Mouse (Mus musculus) midbrain, embryonic 10.5 days (tissue): Measurements from ENCODE around the gene Rpl5. TPM values are rescaled to one million over a fixed set of nuclear protein-coding genes. Genes with fewer than 3 reads are reported as not detected.
"Not testable (repeated sequence)": the region's sequence is repeated elsewhere in the genome, so short reads cannot be mapped to it uniquely, and the experiment has no call there.

Experiments
- DNase-seq: peaks from one replicate; pipeline ENCODE4 v3.0.0-alpha.2; 2017; ENCODE audit warnings: low spot score
- H3K27ac ChIP-seq: fragments of 300-500 bp; sonication (generic); replicated peaks from 2 replicates; pipeline ENCODE4 v1.5.1; 2016; ENCODE audit warnings: mild to moderate bottlenecking
- H3K27me3 ChIP-seq: fragments of 300-500 bp; sonication (generic); 2 replicates; pipeline ENCODE4 v1.6.1; 2016; ENCODE audit warnings: low read depth, mild to moderate bottlenecking; ENCODE audit not compliant: poor library complexity, severe bottlenecking
- H3K36me3 ChIP-seq: fragments of 300-500 bp; sonication (generic); 2 replicates; pipeline ENCODE4 v1.6.1; 2016; ENCODE audit warnings: mild to moderate bottlenecking, moderate library complexity
- H3K4me1 ChIP-seq: fragments of 300-500 bp; sonication (generic); 2 replicates; pipeline ENCODE4 v1.6.1; 2016
- H3K4me3 ChIP-seq: fragments of 300-500 bp; sonication (generic); 2 replicates; pipeline ENCODE4 v1.5.1; 2016; ENCODE audit warnings: mild to moderate bottlenecking, moderate library complexity
- H3K9me3 ChIP-seq: fragments of 300-500 bp; sonication (generic); replicated peaks from 2 replicates; pipeline ENCODE4 v1.6.1; 2016; ENCODE audit warnings: mild to moderate bottlenecking
- WGBS: fragments of 180-500 bp; shearing (Covaris S2); methylation state at CpG from one replicate; pipeline ENCODE4 v1.1.7; 2016; 5-methylcytosine and 5-hydroxymethylcytosine counted together
- polyA plus RNA-seq: library from polyadenylated mRNA; unstranded; fragments of >200 nt; fragmentation: Nextera tagmentation; extraction: Ambion mirVana; gene quantifications from 2 replicates; pipeline ENCODE4 v1.2.1, GENCODE M21; 2016

Gene Rpl5
- polyA plus RNA-seq, 1 experiment from 2014 or later, result 89.8 TPM

DNA sequence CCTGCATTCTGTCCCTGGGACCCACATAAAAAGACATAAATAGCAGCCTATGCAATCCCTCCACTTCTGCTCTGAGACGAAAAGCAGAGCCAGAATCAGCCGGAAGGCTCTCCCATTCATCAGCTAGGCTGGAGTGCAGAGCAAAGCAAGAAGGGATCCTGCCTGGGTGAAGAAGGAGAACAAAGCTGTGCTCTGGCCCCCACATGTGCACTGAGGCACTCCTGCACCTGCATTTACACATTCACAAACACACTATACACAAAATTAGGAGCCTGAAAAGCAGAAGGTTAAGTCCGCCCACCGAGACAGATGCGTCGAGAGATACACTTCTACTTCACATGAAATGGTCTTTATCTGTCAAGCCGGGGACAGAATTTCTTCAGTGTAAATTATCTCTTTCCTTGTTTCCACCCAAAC lies 26.4 kb upstream of the Rpl5 start:
- Histone ChIP-seq H3K9me3 (no peaks in the 10 kb centered on the region), H3K4me3 (no peak overlapping the region), H3K36me3 (no peaks in the 10 kb centered on the region), H3K4me1 (no peaks in the 10 kb centered on the region), H3K27ac (no peak overlapping the region), H3K27me3 (peaks cover 18% of the 10 kb centered on the region)
- WGBS, result 80% methylated on average over 7 of the region's 7 CpGs
- DNase-seq, result no peak

DNA sequence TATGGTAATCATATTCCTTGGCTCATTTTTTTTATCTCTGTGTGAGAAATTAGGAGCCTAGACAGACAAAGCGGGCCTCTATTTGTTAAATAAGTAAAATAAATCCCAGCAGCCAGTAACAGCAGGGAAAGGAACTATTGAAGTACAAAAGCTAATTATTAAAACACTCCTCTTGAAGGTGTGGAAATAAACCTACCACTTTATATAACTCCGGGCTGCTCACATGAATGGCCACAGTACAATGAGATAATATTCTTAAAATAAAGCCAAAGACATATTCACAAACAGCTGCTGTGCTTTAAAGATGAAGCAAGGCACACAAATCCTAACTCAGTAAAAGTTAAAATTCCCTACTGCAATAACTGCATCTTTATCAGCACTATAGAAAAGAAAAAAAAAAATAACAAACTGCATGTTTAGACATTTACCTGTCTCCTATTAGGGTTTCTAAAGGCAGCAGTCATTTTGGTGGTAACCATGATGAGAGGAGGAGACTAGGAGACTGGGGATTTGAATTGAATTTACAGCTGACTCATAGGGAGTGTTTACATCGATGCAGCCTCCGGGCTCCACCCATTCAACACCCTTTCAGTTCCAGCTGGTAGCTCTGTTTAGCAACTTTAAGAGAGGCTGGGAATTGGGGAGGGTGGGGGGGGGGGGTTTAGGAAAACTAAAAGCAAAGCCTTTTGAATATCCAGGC lies 25.6 kb upstream of the Rpl5 start, which contains the start of gene Evi5:
Gene Evi5 (minus strand): TSS at position 547 of the 700 bp plus-strand sequence.
- Histone ChIP-seq H3K9me3 (no peaks in the 10 kb centered on the region), H3K27ac (no peak within 1 kb of the TSS), H3K36me3 (no peaks in the 10 kb centered on the region), H3K4me1 (no peaks in the 10 kb centered on the region), H3K27me3 (peaks cover 17% of the 10 kb centered on the region), H3K4me3 (no peak within 1 kb of the TSS)
- 46% methylated on average over 4 of the region's 4 CpGs for WGBS
- DNase-seq, result no peak

- no peak overlapping the region for H3K27ac ChIP-seq
Measured at GRCm38 (mm10) chr5:107875261-107875611, 25.1 kb upstream of the Rpl5 start.

DNA sequence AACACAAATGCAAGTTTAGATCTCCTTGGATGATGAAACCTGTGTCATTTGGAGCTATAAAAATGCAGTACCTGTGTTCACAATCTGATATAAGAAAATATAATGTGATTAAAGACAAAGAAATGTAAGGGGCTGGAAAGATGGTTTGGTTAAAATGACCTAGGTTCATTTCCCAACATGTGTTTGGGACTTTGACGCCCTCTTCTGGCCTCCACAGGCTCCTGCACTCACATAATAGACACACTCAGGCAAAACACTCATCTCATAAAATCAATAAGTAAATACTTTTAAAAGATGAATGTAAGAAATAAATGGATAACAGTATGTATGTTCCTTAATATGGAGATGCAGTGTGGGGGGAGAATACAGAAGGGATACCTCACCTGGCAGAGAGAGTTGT lies 23.2 kb upstream of the Rpl5 start:
- DNase-seq, result no peak
- H3K4me3 ChIP-seq, result no peak overlapping the region
- H3K36me3 ChIP-seq, result no peaks in the 10 kb centered on the region
- H3K27ac ChIP-seq, result no peak overlapping the region
- no peaks in the 10 kb centered on the region for H3K4me1 ChIP-seq
- 74% methylated on average over 1 of the region's 1 CpGs for WGBS
- no peaks in the 10 kb centered on the region for H3K9me3 ChIP-seq
- no peaks in the 10 kb centered on the region for H3K27me3 ChIP-seq

More at GRCm38 (mm10) chr5:107875261-107875611, 25.1 kb upstream of the Rpl5 start:
- H3K4me3 ChIP-seq, result no peak overlapping the region
- H3K4me1 ChIP-seq, result no peaks in the 10 kb centered on the region
- no peaks in the 10 kb centered on the region for H3K9me3 ChIP-seq
- DNase-seq, result no peak
- peaks cover 12% of the 10 kb centered on the region for H3K27me3 ChIP-seq
- H3K36me3 ChIP-seq, result no peaks in the 10 kb centered on the region

- no peaks in the 10 kb centered on the region for H3K4me1 ChIP-seq
- no peak overlapping the region for H3K27ac ChIP-seq
- 87% methylated on average over 5 of the region's 5 CpGs for WGBS
- no peak for DNase-seq
- H3K27me3 ChIP-seq, result no peaks in the 10 kb centered on the region
- H3K36me3 ChIP-seq, result no peaks in the 10 kb centered on the region
- no peaks in the 10 kb centered on the region for H3K9me3 ChIP-seq
- H3K4me3 ChIP-seq, result no peak overlapping the region
Measured at GRCm38 (mm10) chr5:107880710-107881109, 19.6 kb upstream of the Rpl5 start.

GRCm38 (mm10) chr5:107889994-107890888 lies 10.1 kb upstream of the Rpl5 start:
- Histone ChIP-seq H3K36me3 (no peaks in the 10 kb centered on the region), H3K27ac (no peak overlapping the region)
- WGBS, result 70% methylated on average over 9 of the region's 9 CpGs

GRCm38 (mm10) chr5:107891515-107891914 lies 8.8 kb upstream of the Rpl5 start:
- not testable (repeated sequence) for DNase-seq, H3K4me3 ChIP-seq, H3K4me1 ChIP-seq, H3K27me3 ChIP-seq, H3K9me3 ChIP-seq, H3K36me3 ChIP-seq, H3K27ac ChIP-seq
- no CpG with 5 or more reads among the region's 1 CpGs for WGBS

More at GRCm38 (mm10) chr5:107889994-107890888, 10.1 kb upstream of the Rpl5 start:
- Histone ChIP-seq H3K9me3 (no peaks in the 10 kb centered on the region), H3K4me3 (no peak overlapping the region), H3K4me1 (no peaks in the 10 kb centered on the region), H3K27me3 (no peaks in the 10 kb centered on the region)
- DNase-seq, result no peak

GRCm38 (mm10) chr5:107894676-107895075 lies 5.6 kb upstream of the Rpl5 start:
- DNase-seq, result no peak
- WGBS, result 76% methylated on average over 7 of the region's 7 CpGs

DNA sequence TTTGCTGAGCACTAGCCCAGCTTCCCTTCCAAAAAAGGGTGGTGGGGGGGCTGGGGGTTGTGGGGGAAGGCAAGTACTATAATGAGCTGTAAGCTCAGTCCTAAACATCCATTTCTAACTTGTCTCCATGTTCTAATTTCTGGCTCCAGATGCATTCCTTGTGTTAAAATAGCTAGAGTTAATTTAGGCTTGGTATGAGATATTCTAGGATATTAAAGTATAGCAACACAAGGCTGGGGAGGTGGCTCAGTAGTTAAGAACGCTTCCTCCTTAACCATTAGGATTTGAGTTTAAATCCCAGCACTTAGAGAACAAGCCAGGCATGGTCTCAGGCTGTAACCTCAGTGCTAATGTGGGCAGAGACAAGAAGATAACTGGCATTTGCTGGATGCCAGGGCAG lies 4.0 kb upstream of the Rpl5 start:
- no peaks in the 10 kb centered on the region for H3K4me1 ChIP-seq
- no peaks in the 10 kb centered on the region for H3K36me3 ChIP-seq
- H3K27ac ChIP-seq, result no peak overlapping the region
- no peak overlapping the region for H3K4me3 ChIP-seq
- WGBS, result 75% methylated on average over 1 of the region's 1 CpGs
- H3K27me3 ChIP-seq, result no peaks in the 10 kb centered on the region
- no peak for DNase-seq
- H3K9me3 ChIP-seq, result no peaks in the 10 kb centered on the region

More at GRCm38 (mm10) chr5:107894676-107895075, 5.6 kb upstream of the Rpl5 start:
- Histone ChIP-seq H3K36me3 (no peaks in the 10 kb centered on the region), H3K4me3 (no peak overlapping the region), H3K9me3 (no peaks in the 10 kb centered on the region), H3K27ac (no peak overlapping the region), H3K27me3 (no peaks in the 10 kb centered on the region), H3K4me1 (no peaks in the 10 kb centered on the region)

DNA sequence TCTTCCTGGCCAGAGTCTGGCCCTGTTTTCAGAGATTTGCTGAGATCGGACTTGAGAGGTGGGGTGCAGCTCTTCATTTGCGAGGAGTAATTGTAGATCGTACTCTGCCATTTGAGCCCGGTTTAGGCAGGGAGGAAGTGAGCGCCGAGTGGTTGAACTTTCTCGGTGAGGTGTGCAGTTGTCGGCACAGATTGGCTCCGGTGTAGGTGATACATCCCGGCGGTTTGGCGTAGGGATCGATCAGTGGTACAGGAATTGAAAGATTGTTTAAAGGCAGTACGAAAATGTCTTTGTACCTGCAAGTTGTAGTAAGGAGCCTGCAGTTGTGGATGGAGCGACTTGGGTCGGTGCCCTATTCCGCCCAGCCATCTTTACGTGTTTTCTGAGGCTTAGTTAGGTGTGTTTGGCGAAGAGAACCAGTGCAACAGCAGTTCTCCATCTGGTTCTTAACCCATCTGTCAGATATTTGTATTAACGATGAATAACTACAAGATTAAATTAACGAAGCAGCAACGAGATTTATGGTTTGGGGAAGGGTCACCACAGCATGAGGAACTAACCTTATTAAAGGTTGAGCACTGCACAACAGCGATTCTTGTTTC lies 813 bp downstream of the Rpl5 start:
- WGBS, result under 1% methylated on average over 23 of the region's 23 CpGs
- H3K27ac ChIP-seq, result peak overlapping the region; percentile 99
- no peaks in the 10 kb centered on the region for H3K9me3 ChIP-seq
- H3K36me3 ChIP-seq, result peaks cover 43% of the 10 kb centered on the region
- H3K27me3 ChIP-seq, result no peaks in the 10 kb centered on the region
- DNase-seq, result no peak
- H3K4me1 ChIP-seq, result peaks cover 13% of the 10 kb centered on the region
- H3K4me3 ChIP-seq, result peak overlapping the region; percentile 99

DNA sequence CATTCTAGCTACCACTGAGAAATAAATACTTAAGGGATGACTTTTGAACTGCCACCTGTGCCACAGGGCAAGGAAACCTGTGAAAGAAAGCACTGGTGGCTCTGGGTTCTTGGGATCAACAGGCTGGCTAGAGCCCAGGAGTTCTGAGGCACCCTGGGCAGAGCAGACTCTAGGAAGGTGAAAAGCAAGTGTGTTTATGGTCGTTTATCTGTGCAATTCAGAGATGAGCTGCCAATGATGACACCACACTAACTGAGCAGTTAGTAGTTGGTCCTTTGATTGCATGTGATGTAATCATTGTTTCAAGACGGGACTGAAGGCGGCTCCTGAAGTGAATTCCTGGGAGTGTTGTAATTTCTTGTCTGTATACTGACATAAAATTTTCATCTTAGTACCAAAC lies 4.0 kb downstream of the Rpl5 start:
- H3K9me3 ChIP-seq, result no peaks in the 10 kb centered on the region
- H3K4me3 ChIP-seq, result no peak overlapping the region
- 88% methylated on average over 3 of the region's 3 CpGs for WGBS
- peaks cover 75% of the 10 kb centered on the region for H3K36me3 ChIP-seq
- no peaks in the 10 kb centered on the region for H3K27me3 ChIP-seq
- H3K4me1 ChIP-seq, result peaks cover 13% of the 10 kb centered on the region
- H3K27ac ChIP-seq, result no peak overlapping the region
- no peak for DNase-seq

GRCm38 (mm10) chr5:107908514-107909110 lies 8.3 kb downstream of the Rpl5 start:
- no peak for DNase-seq
- WGBS, result 96% methylated on average over 2 of the region's 2 CpGs
- Histone ChIP-seq H3K27ac (no peak overlapping the region), H3K9me3 (no peaks in the 10 kb centered on the region), H3K36me3 (peaks cover 71% of the 10 kb centered on the region), H3K4me3 (no peak overlapping the region), H3K27me3 (no peaks in the 10 kb centered on the region), H3K4me1 (no peaks in the 10 kb centered on the region)
